Mouse (Mus musculus): Measurements from ENCODE around the gene Gamt. TPM values are rescaled to one million over a fixed set of nuclear protein-coding genes. Genes with fewer than 3 reads are reported as not detected.
"Not testable (repeated sequence)": the region's sequence is repeated elsewhere in the genome, so short reads cannot be mapped to it uniquely, and the experiment has no call there.

Gene Gamt
- total RNA-seq, 2 experiments from 2014 or later = 21.9 to 23.0 TPM

GRCm38 (mm10) chr10:80259463-80259805 lies 1.4 kb downstream of the Gamt start:
- intact Hi-C loops (cut with DNase I) = no loop called here
- DNase-seq = no peak

GRCm38 (mm10) chr10:80258752-80259462 lies 1.9 kb downstream of the Gamt start:
- no peak for DNase-seq
- intact Hi-C loops (cut with DNase I) = no loop called here

- DNase-seq = no peak
- intact Hi-C loops (cut with DNase I) = no loop called here
These were observed 2.9 kb downstream of the Gamt start for GRCm38 (mm10) chr10:80257936-80258335.

GRCm38 (mm10) chr10:80255881-80256535 lies 4.8 kb downstream of the Gamt start:
- DNase-seq = peak; percentile 87

GRCm38 (mm10) chr10:80254331-80255297 lies 6.2 kb downstream of the Gamt start:
- DNase-seq = no peak
- intact Hi-C loops (cut with DNase I) = no loop called here

More at GRCm38 (mm10) chr10:80255881-80256535, 4.8 kb downstream of the Gamt start:
- intact Hi-C loops (cut with DNase I) = no loop called here

- intact Hi-C loops (cut with DNase I) = no loop called here
- DNase-seq = no peak
These were observed 7.3 kb downstream of the Gamt start for GRCm38 (mm10) chr10:80253551-80253950.

- intact Hi-C loops (cut with DNase I) = no loop called here
- no peak for DNase-seq
These were observed 8.1 kb downstream of the Gamt start for GRCm38 (mm10) chr10:80252493-80253274.

GRCm38 (mm10) chr10:80252011-80252410 lies 8.8 kb downstream of the Gamt start:
- intact Hi-C loops (cut with DNase I) = no loop called here

GRCm38 (mm10) chr10:80250573-80250972 lies 10.2 kb downstream of the Gamt start:
- intact Hi-C loops (cut with DNase I) = no loop called here
- no peak for DNase-seq

More at GRCm38 (mm10) chr10:80252011-80252410, 8.8 kb downstream of the Gamt start:
- no peak for DNase-seq

- DNase-seq = no peak
- intact Hi-C loops (cut with DNase I) = no loop called here
These were observed 10.8 kb downstream of the Gamt start for GRCm38 (mm10) chr10:80250059-80250458.

- peak; percentile 92 for DNase-seq
- intact Hi-C loops (cut with DNase I) = no loop called here
These were observed 11.7 kb downstream of the Gamt start, which contains the start of gene Ndufs7 for GRCm38 (mm10) chr10:80248971-80249640. Gene Ndufs7, plus strand, starts transcription at chr10:80249121.

- DNase-seq; intact Hi-C loops (cut with DNase I): not testable (repeated sequence)
These were observed 12.4 kb downstream of the Gamt start for GRCm38 (mm10) chr10:80248437-80248836.

GRCm38 (mm10) chr10:80247849-80248248 lies 13.0 kb downstream of the Gamt start:
- intact Hi-C loops (cut with DNase I) = no loop called here
- DNase-seq = no peak

- intact Hi-C loops (cut with DNase I) = loop anchor here (1.0 kb wide), 1 partner anchor 70 kb away; no protein-coding TSS in a partner anchor
- DNase-seq = peak; percentile 88
These were observed 15.2 kb downstream of the Gamt start for GRCm38 (mm10) chr10:80245600-80245999.

- intact Hi-C loops (cut with DNase I) = loop anchor here (1.0 kb wide), 1 partner anchor 70 kb away; no protein-coding TSS in a partner anchor
- peak; percentile 67 for DNase-seq
These were observed 15.9 kb downstream of the Gamt start for GRCm38 (mm10) chr10:80244791-80245399.

GRCm38 (mm10) chr10:80242607-80243006 lies 18.2 kb downstream of the Gamt start:
- DNase-seq = no peak
- intact Hi-C loops (cut with DNase I) = no loop called here

- peak; percentile 73 for DNase-seq
- intact Hi-C loops (cut with DNase I) = no loop called here
These were observed 18.7 kb downstream of the Gamt start for GRCm38 (mm10) chr10:80242088-80242487.

- no peak for DNase-seq
- intact Hi-C loops (cut with DNase I) = no loop called here
These were observed 21.0 kb downstream of the Gamt start for GRCm38 (mm10) chr10:80239791-80240190.

GRCm38 (mm10) chr10:80238306-80238705 lies 22.5 kb downstream of the Gamt start:
- intact Hi-C loops (cut with DNase I) = no loop called here
- DNase-seq = no peak

Data from left cerebral cortex, postnatal 4 days (tissue).